Mouse (Mus musculus) layer of hippocampus, postnatal 25 days (tissue): ENCODE measurements around the gene Gm20683. TPM values are rescaled to one million over a fixed set of nuclear protein-coding genes. Genes with fewer than 3 reads are reported as not detected.

Experiments
- DNase-seq, 2 experiments: peaks; one replicate each; pipeline ENCODE4 v3.0.0; 2022; ENCODE audit warnings: mixed read lengths in 2 of 2, low spot score in 1 of 2; ENCODE audit errors: extremely low spot score in 1 of 2
- microRNA-seq, 2 experiments: library from miRNA; unstranded; fragments of <30 nt; microRNA quantifications; one replicate each; pipeline ENCODE4 v1.2.0; 2021
- total RNA-seq, 2 experiments: library from RNA; stranded (reverse); gene quantifications; 2 replicates each; pipeline ENCODE4 v1.2.3; 2021

Gm20683 gene
- total RNA-seq, 2 experiments from 2014 or later, result 26.0 to 28.5 TPM

DNA sequence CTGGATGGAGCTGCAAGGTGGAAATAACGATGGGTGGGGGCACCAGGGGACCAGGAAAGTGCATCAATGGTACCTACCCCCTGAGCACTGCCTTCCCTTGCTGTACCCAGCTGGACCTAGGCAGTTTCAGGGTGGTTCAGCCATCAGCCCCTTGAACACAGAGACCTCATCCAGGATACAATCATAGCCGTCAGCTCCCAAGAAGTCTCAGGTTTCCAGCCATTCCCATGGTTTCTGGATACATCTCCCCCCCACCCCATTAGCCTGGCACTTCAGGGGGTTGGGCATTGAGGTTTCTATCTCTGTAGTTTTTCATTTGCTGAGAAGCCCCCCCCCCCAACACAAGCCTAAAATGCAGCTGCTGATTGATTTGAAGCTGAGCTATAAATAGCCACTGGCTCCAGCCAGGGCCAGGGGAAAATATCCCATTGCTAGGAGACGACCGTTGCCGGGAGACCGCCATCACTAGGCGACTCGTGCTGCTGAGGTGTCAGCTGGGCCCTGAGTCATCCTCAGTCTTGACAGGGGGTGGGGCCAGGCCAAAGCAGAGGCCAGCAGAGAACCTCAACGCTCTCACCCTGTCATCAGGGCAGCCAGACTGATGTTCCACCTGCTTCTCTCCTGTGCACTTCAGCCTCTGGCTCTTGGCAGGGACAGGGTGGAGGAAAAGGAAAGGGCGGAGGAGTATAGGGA is 38.6 kb downstream of the Gm20683 start:
- DNase-seq, result peak; percentile 66 to 71

DNA sequence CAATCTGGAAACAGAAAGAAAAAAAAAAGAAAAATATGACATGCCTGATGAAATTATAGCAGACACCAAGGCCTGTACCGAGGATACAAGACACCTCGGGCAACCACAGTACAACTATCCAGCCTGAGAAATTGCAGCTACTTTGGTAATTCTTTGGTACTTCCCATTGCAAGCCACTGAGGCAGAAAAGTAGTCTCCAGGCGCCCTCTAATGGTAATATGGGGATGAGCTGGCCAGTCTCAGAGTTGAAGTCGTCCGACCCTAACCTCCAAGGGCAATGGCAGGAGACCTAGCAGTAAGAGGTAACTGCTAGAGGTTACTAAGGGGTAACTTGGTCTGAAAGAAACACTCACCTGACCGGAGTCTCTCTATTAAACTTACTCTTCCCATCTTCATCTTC is 40.5 kb downstream of the Gm20683 start:
- DNase-seq, result peak in 1 of 2 experiments; percentile 61

DNA sequence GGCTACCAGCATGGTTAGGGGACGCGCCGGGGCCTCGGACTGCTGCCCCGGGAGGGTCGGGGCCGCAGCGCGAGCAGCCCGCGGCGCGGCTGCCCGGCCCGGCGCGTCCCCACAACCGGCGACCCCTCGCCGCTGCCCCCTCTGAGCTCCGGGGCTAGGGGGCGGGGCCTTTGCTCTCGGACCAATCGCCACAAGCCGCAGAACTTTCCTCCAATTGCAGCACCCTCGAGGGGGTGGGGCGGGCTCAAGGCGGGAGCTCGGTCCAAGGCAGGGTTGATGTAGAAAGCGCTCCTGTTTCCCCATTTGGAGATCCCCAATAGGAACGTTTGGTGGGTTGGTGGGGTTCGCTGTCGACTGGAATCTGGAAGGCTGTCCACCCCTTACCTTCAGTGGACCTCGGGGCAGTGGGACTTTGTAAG is 44.6 kb downstream of the Gm20683 start, which contains the start of gene Metrn:
Gene Metrn (minus strand): TSS at position 186 of the 419 bp plus-strand sequence.
- DNase-seq, result peak in 1 of 2 experiments; percentile 67

DNA sequence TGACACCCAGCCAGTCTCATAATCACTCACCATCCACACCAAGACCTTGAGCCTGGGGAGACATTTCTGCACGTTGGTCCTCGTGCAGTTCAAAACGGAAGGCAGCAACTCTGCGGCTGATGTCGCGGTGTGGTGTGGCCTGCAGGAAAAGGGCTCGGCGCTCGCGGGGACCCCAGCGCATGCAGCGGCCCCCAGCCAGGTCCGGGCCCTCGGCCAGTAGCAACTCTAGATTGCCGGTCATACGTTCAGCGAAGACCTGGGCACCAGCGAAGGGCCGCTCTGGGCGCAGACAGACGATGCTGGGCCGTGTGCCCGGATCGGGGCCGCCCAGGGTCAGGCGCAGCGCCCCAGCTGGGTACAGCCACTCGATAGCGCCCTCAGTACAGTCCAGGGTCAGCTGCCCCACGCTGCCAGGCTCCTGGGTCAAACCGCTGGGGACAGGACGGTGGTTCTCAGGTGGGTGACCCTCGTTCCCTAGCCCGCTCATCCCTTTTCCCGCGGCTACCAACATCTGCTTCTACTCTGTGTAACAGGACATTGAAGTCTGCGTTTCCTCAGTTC is 45.3 kb downstream of the Gm20683 start:
- DNase-seq, result no peak

DNA sequence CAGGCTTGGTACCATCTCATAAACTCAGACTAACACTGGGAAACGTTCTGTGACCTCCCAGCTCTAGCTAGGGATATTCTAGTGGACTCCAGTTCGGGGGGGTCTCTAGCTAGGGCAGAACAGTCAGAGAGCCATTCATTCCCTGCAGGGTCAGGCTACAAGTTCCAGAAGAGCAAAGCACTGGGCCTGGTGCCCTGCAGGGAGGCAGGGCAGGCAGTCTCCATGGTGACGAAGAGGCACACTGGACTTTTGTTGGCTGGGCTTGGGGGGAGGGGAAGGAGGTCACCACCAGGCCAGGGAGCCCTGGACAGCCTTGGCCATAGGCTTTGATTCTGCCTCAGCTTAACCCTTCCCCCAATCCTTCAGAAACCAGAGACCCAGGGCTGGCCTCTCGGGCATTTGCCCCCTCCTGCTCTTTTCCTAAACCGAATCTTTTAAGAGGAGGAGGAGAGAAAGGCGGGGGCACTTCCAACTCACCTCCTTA is 45.9 kb downstream of the Gm20683 start, which contains the start of gene AC134908.4:
Gene AC134908.4 (minus strand): TSS at position 51 of the 484 bp plus-strand sequence.
- no peak for DNase-seq

DNA sequence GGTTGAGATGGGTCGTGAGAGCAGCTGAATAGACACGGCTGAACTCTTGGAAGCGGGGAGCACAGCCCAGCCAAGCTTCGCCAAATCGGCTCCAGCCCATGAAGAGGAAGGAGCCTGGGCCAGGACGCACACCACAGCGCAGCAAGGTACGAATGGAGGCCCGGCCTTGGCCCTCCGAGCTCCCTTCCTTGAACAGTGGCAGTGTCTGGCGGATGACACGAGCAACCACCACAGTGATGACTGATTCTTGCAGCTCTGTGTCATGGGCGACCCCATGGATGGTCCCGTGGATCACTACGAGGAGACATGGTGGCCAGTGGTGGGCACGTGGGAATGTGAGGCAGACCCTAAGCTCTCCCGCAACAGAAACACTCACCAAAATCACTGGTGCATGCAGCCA is 46.6 kb downstream of the Gm20683 start:
- DNase-seq, result no peak

DNA sequence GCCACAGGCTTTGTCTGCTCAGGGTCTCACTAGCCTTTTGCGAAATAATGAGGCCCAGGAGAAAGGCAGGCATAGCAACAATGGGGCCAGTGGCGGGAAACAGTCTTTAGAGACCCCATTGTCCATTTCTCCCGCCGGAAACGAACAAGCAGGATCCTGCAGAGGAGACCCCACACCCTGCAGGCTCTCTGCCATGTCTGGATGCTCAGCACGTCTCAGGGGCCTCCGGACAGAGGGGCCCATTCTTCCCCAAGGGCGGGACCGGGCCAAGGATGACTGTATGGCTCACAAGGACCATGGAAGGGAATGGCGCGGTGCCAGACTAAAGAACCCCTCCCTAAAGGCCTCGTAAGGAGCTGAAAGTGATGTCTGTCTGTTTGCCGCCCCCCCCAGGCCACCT is 47.4 kb downstream of the Gm20683 start:
- no peak for DNase-seq

DNA sequence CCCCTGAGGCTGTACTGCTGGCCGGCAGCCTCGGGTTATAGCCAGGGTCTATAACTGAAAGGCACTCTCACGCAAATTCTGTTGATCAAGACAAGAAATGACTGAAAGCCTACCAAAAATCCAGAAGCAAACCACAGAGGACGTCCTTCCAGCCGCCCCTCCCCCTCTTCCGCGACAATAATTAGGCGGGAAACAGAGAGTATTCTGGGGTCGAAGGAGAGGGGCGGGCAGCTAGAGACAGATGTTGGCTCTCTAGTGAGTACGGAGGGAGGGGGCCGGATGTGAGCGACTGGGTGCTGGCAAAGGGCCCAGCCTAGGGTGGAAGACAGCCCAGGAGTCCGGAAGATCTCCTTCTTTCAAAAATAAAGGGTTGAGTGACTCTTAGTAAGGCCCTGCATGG is 48.9 kb downstream of the Gm20683 start, which contains the start of gene Fam173a:
Gene Fam173a (minus strand): TSS at position 287 of the 400 bp plus-strand sequence.
- peak; percentile 52 to 61 for DNase-seq

DNA sequence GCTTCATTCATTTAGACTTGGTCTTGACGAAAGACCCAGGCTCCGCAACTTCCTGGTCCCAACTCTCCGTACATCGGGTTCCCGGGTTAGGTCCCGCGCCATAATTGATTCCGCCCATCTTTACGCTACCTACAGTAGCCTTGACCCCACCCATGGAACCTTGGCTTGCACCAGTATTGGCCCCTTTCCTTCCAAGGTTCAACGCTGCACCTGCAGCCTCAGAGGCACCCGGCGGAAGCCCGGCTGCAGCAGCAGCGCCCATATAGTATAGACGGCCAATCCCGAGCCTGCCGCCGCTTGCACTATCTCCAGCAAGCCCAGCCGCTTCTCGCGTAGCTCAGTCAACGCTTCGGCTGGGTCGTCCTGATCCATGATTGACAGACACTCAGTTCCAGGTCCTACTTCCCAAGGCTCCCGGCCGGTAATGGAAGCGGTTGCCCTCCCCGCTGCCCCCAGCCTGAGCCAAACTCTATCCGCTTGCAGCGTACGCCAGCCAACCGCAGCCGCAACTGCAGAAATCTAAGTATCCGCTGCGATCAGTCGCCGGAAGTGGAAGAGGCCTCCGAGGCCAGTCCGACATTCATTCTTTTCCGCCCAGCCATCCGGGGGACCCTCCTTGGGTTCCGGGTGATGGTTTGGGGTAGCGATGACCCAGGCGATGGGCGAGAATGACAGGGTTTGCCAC is 49.6 kb downstream of the Gm20683 start:
- DNase-seq, result peak; percentile 84 to 88

DNA sequence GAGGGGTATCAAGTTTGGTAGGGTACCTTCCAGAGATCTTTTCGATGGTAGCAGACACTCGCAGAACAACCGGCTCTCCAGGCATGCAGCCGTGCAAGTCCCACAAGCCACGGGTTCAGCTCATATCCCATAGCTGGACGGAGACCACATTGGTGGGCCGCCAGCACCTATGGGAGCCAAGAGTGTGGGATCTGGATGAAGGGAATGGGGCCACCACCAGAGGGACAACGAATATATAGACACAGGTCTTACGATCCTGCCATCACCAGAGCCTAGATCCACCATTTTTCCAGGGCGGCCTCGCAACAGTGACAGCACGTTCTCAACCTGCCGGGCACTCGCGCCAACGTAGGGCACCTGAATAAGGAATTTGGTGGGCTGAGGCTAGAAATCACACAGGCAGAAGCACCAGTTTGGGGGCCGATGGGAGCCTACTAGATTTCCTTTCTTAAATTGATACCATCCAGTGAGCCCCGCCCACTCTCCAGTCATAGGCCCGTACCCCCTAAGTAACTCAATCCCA is 50.2 kb downstream of the Gm20683 start:
- peak in 1 of 2 experiments; percentile 17 for DNase-seq

DNA sequence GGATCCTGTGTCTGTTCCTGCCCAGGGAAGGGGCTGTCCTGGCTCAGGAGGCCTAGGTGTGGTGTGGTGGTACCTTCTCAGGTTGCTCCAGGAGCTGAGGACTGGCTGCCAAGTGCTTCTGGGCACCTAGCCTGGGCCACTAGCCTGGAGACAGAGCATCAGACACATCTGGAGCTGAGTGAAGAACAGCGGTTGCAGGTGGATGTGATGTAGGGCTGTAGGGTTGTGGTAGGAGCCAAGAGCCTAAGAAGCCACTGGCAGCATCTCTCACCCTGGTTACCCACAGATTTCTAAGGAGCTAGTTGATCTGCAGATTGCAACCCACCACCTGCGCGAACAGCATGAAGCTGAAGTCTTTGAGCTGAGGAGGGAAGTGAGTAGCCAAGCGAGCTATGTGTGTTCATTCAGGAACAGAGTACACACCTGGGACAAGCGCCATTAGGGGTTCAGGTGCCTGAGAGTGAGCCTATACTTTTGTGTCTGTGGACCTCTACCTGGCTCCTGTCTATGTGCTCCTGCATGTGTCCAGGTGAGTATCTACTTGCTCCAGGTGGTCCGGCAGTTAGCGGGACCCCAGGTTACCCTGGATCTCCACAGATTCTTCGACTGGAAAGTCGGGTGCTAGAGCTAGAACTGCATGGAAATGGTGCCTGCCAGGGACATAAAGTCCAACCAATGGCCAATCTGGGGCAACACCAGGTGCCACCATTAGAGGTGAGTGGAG is 54.6 kb downstream of the Gm20683 start:
- DNase-seq, result peak in 1 of 2 experiments; percentile 5

DNA sequence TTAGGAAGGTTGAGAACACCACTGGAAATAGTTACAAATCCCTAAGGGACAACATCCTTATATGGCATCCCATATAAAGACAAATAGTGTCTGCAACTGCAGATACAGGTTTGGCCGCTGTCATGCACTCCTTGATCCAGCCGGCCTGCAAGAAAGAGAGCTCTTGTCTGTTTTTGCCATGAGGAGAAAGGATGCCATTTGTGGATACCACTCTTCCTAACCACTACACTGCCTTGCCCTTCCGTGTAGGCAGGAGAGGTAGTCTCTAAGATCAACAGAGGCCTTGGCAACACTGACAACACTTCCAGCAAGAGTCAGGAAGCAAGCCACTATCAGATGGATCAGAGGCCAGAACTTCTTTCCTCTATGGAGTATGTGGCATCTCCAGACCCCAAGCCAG is 55.3 kb downstream of the Gm20683 start, which contains the start of gene Ccdc78:
Gene Ccdc78 (plus strand): TSS at position 301 of the 400 bp plus-strand sequence.
- DNase-seq, result no peak

DNA sequence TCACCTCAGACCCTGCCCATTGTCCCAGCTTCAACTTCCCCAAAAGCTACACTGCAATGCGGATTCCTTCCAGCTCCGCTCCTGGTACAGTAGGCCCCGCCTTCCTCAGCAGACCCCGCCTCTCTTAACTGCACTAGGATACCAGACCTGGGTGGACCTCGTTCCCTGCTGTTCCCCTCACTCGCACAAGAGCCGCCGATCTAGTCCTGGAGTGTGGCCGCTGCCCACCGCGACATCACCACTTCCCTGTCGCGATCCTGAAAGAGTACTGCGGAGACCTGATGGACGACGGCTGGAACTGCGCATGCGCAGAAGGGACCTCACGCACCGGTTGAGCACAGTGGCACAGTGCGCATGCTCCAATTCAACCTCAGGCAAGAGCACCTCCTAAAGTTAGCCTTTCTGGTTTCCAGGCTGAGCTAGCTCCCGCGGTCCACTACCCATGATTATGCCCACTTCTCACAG is 56.2 kb downstream of the Gm20683 start, which contains the start of gene Haghl:
Gene Haghl (minus strand): TSS at position 393 of the 465 bp plus-strand sequence.
- DNase-seq, result peak; percentile 96 to 97

Small RNAs within 50 kb of the gene (microRNA-seq; reads per million reads assigned to microRNA genes)
- gene Mir3082, result 2.4 to 2.6 reads per million in 2 experiments

Other genes starting within 250 kb of the Gm20683 start
- 100 to 1,000 TPM; 108 to 125 TPM for gene Gng13, start 124.6 kb downstream of the Gm20683 start, total RNA-seq
- 1 to 10 TPM; 1.3 to 2.1 TPM for gene Chtf18, start 114.3 kb downstream of the Gm20683 start, total RNA-seq
- gene Rpusd1, start 114.1 kb downstream of the Gm20683 start, total RNA-seq, result 10 to 100 TPM; 45.4 to 49.2 TPM
- gene Mslnl, start 105.7 kb downstream of the Gm20683 start, total RNA-seq, result under 1 TPM in 1 of 2 experiments, not detected in 1; 0.14 TPM
- 1 to 10 TPM in 1 of 2 experiments, under 1 TPM in 1; 0.71 to 1.8 TPM for gene Msln, start 87.4 kb downstream of the Gm20683 start, total RNA-seq
- 10 to 100 TPM; 32.7 to 33.2 TPM for gene Narfl, start 68.0 kb downstream of the Gm20683 start, total RNA-seq
- gene Haghl, start 56.1 kb downstream of the Gm20683 start, total RNA-seq, result 100 to 1,000 TPM; 112 to 126 TPM
- not detected for gene Ccdc78, start 55.2 kb downstream of the Gm20683 start, total RNA-seq
- 10 to 100 TPM; 81.7 to 88.0 TPM for gene Fam173a, start 48.9 kb downstream of the Gm20683 start, total RNA-seq
- gene AC134908.4, start 46.1 kb downstream of the Gm20683 start, total RNA-seq, result 1 to 10 TPM; 1.6 to 3.5 TPM
- gene Metrn, start 44.6 kb downstream of the Gm20683 start, total RNA-seq, result 10 to 100 TPM; 82.7 to 89.2 TPM
- 100 to 1,000 TPM; 637 to 657 TPM for gene Fbxl16, start 32.7 kb downstream of the Gm20683 start, total RNA-seq
- 10 to 100 TPM; 26.5 to 27.1 TPM for gene Wdr24, start 18.1 kb downstream of the Gm20683 start, total RNA-seq
- gene Jmjd8, start 12.9 kb downstream of the Gm20683 start, total RNA-seq, result 10 to 100 TPM; 59.5 to 62.9 TPM
- 100 to 1,000 TPM; 160 to 164 TPM for gene Stub1, start 8.4 kb downstream of the Gm20683 start, total RNA-seq
- 10 to 100 TPM; 62.3 to 68.3 TPM for gene Rhbdl1, start 4.5 kb downstream of the Gm20683 start, total RNA-seq
- 100 to 1,000 TPM in 1 of 2 experiments, 10 to 100 TPM in 1; 95.2 to 107 TPM for gene Rhot2, start 3.1 kb upstream of the Gm20683 start, total RNA-seq
- gene Wdr90, start 19.7 kb upstream of the Gm20683 start, total RNA-seq, result 10 to 100 TPM; 14.8 to 21.0 TPM
- 10 to 100 TPM; 22.4 to 25.3 TPM for gene Mcrip2, start 27.0 kb upstream of the Gm20683 start, total RNA-seq
- gene Mettl26, start 33.3 kb upstream of the Gm20683 start, total RNA-seq, result 10 to 100 TPM; 39.2 to 40.1 TPM
- gene Wfikkn1, start 39.1 kb upstream of the Gm20683 start, total RNA-seq, result 1 to 10 TPM; 2.0 TPM
- 10 to 100 TPM; 41.0 to 52.9 TPM for gene Rab40c, start 78.0 kb upstream of the Gm20683 start, total RNA-seq
- 100 to 1,000 TPM; 135 to 137 TPM for gene Pigq, start 103.2 kb upstream of the Gm20683 start, total RNA-seq
- under 1 TPM in 1 of 2 experiments, not detected in 1; 0.52 TPM for gene Nhlrc4, start 103.2 kb upstream of the Gm20683 start, total RNA-seq
- gene A930017K11Rik, start 110.8 kb upstream of the Gm20683 start, total RNA-seq, result under 1 TPM; 0.34 to 0.47 TPM
- gene Capn15, start 144.0 kb upstream of the Gm20683 start, total RNA-seq, result 10 to 100 TPM; 48.7 to 55.2 TPM
- gene Rab11fip3, start 227.8 kb upstream of the Gm20683 start, total RNA-seq, result 100 to 1,000 TPM in 1 of 2 experiments, 10 to 100 TPM in 1; 97.3 to 104 TPM
- 10 to 100 TPM; 27.2 to 28.2 TPM for gene Decr2, start 248.6 kb upstream of the Gm20683 start, total RNA-seq